Mouse (Mus musculus): Measurements from ENCODE around the gene Lclat1. TPM values are rescaled to one million over a fixed set of nuclear protein-coding genes. Genes with fewer than 3 reads are reported as not detected.
"Not testable (repeated sequence)": the region's sequence is repeated elsewhere in the genome, so short reads cannot be mapped to it uniquely, and the experiment has no call there.

The Lclat1 gene
- total RNA-seq, 2 experiments from 2014 or later, result 33.8 to 37.2 TPM

GRCm38 (mm10) chr17:73237178-73237853, 129.5 kb downstream of the Lclat1 start:
- peak in 1 of 2 experiments; percentile 60 for DNase-seq (ENCODE audit: low spot score in 2 of 2)

GRCm38 (mm10) chr17:73238501-73238900, 130.7 kb downstream of the Lclat1 start:
- DNase-seq (ENCODE audit: low spot score in 2 of 2), result no peak

GRCm38 (mm10) chr17:73241085-73241848, 133.5 kb downstream of the Lclat1 start:
- DNase-seq (ENCODE audit: low spot score in 2 of 2), result no peak

- no peak for DNase-seq (ENCODE audit: low spot score in 2 of 2)
Measured at GRCm38 (mm10) chr17:73243676-73244075, 135.9 kb downstream of the Lclat1 start.

- no peak for DNase-seq (ENCODE audit: low spot score in 2 of 2)
Measured at GRCm38 (mm10) chr17:73244596-73244995, 136.8 kb downstream of the Lclat1 start.

- no peak for DNase-seq (ENCODE audit: low spot score in 2 of 2)
Measured at GRCm38 (mm10) chr17:73245089-73245684, 137.4 kb downstream of the Lclat1 start.

- DNase-seq (ENCODE audit: low spot score in 2 of 2), result no peak
Measured at GRCm38 (mm10) chr17:73246036-73246435, 138.3 kb downstream of the Lclat1 start.

GRCm38 (mm10) chr17:73246926-73247325, 139.1 kb downstream of the Lclat1 start:
- DNase-seq (ENCODE audit: low spot score in 2 of 2), result no peak

- DNase-seq (ENCODE audit: low spot score in 2 of 2), result no peak
Measured at GRCm38 (mm10) chr17:73247758-73248157, 140.0 kb downstream of the Lclat1 start.

GRCm38 (mm10) chr17:73250488-73251141, 142.8 kb downstream of the Lclat1 start:
- DNase-seq (ENCODE audit: low spot score in 2 of 2), result no peak

GRCm38 (mm10) chr17:73251142-73251502, 143.3 kb downstream of the Lclat1 start:
- no peak for DNase-seq (ENCODE audit: low spot score in 2 of 2)

- no peak for DNase-seq (ENCODE audit: low spot score in 2 of 2)
Measured at GRCm38 (mm10) chr17:73251812-73252608, 144.2 kb downstream of the Lclat1 start.

GRCm38 (mm10) chr17:73253291-73253969, 145.6 kb downstream of the Lclat1 start:
- DNase-seq (ENCODE audit: low spot score in 2 of 2), result no peak

GRCm38 (mm10) chr17:73255801-73256200, 148.0 kb downstream of the Lclat1 start:
- no peak for DNase-seq (ENCODE audit: low spot score in 2 of 2)

GRCm38 (mm10) chr17:73258620-73259019, 150.8 kb downstream of the Lclat1 start:
- no peak for DNase-seq (ENCODE audit: low spot score in 2 of 2)

- not testable (repeated sequence) for DNase-seq (ENCODE audit: low spot score in 2 of 2)
Measured at GRCm38 (mm10) chr17:73259258-73259657, 151.5 kb downstream of the Lclat1 start.

GRCm38 (mm10) chr17:73262558-73262957, 154.8 kb downstream of the Lclat1 start:
- DNase-seq (ENCODE audit: low spot score in 2 of 2), result no peak

- peak; percentile 37 to 60 for DNase-seq (ENCODE audit: low spot score in 2 of 2)
Measured at GRCm38 (mm10) chr17:73263077-73263501, 155.3 kb downstream of the Lclat1 start.

GRCm38 (mm10) chr17:73270871-73271796, 163.3 kb downstream of the Lclat1 start:
- DNase-seq (ENCODE audit: low spot score in 2 of 2), result peak in 1 of 2 experiments; percentile 56

Data from layer of hippocampus, postnatal 14 days (tissue).